Mouse (Mus musculus): ENCODE results near the gene Mlec. TPM values are rescaled to one million over a fixed set of nuclear protein-coding genes. Genes with fewer than 3 reads are reported as not detected.

Mlec gene
- 146 and 167 TPM in 2 replicates for total RNA-seq (2012; rRNA removed)
- polyA plus RNA-seq (2012; ENCODE audit: insufficient read depth in 1 of 2, insufficient read length in 2 of 2, low read depth in 1 of 2, low replicate concordance in 2 of 2, missing spikeins in 1 of 2): 100 to 1,000 TPM in 1 of 2 experiments, not detected in 1; 156 TPM

GRCm38 (mm10) chr5:115158040-115158983 lies at the start of gene Mlec:
TSS of gene Mlec (minus strand) at chr5:115158179.
- peak within 1 kb of the TSS; percentile 98 for H3K27ac ChIP-seq (ENCODE audit: control insufficient read depth, low read depth, low read length)
- no peaks in the 10 kb centered on the region for H3K9me3 ChIP-seq (replicated peaks; ENCODE audit: insufficient read depth, low read length)
- H3K4me3 ChIP-seq (ENCODE audit: control insufficient read depth in 1 of 2, insufficient read depth in 1 of 2, low read depth in 2 of 2, low read length in 2 of 2): peak within 1 kb of the TSS; percentile 85 to 87
- peaks cover 0 to 34% of the 10 kb centered on the region in 2 experiments; a peak in 3 of 4 replicates for H3K36me3 ChIP-seq (ENCODE audit: control insufficient read depth in 1 of 2, insufficient read depth in 2 of 2, low read length in 2 of 2)
- H3K27me3 ChIP-seq (ENCODE audit: control insufficient read depth in 1 of 2, insufficient read depth in 2 of 2, low read length in 2 of 2): no peaks in the 10 kb centered on the region
- peaks cover 7 to 38% of the 10 kb centered on the region in 2 experiments for H3K4me1 ChIP-seq (ENCODE audit: control insufficient read depth in 1 of 2, insufficient read depth in 2 of 2, low read length in 2 of 2)
- H3K79me2 ChIP-seq (ENCODE audit: control insufficient read depth, insufficient read depth, low read length, poor library complexity): peaks cover 52% of the 10 kb centered on the region
- peak within 1 kb of the TSS; percentile 98 for H3K9ac ChIP-seq (ENCODE audit: control insufficient read depth, low read depth, low read length, poor library complexity, severe bottlenecking)
- DNase-seq (ENCODE audit: low read depth, low spot score): peak; percentile 99
- TF ChIP-seq CHD2 (IDR thresholded peaks at IDR 0.05; ENCODE audit: low read length): no peak; the same call in 1 of the 2 replicates
- peak; percentile 88 for TF ChIP-seq HCFC1 (IDR thresholded peaks at IDR 0.05; ENCODE audit: low read depth, low read length)
- peak; percentile 95 for TF ChIP-seq ELF1 (IDR thresholded peaks at IDR 0.05; ENCODE audit: low read depth, low read length)
- TF ChIP-seq MYC (IDR thresholded peaks at IDR 0.05; ENCODE audit: low read depth, low read length): peak; percentile 83; the same call in 1 of the 2 replicates
- 0 out of 6 replicates have a peak, but pooled peaks of 1 of the 3 experiments have one; percentile 5 for TF ChIP-seq CTCF (IDR thresholded peaks at IDR 0.05 in 2 of 3, conservative IDR thresholded peaks at IDR 0.05 in 1 of 3; ENCODE audit: control insufficient read depth in 1 of 3, insufficient read depth in 1 of 3, low read depth in 2 of 3, low read length in 3 of 3, poor library complexity in 1 of 3, severe bottlenecking in 1 of 3)
- 0 out of 2 replicates have a peak, but pooled peaks have one; percentile 69 for TF ChIP-seq E2F4 (IDR thresholded peaks at IDR 0.05; ENCODE audit: borderline replicate concordance, low read depth, low read length)
- TF ChIP-seq MYB (IDR thresholded peaks at IDR 0.05; ENCODE audit: low read depth, low read length): peak; percentile 91
- peak; percentile 44; the same call in 1 of the 2 replicates for TF ChIP-seq USF1 (IDR thresholded peaks at IDR 0.05; ENCODE audit: low read depth, low read length)
- TF ChIP-seq CHD1 (IDR thresholded peaks at IDR 0.05; ENCODE audit: low read depth, low read length): peak; percentile 98
- peak; percentile 63 for TF ChIP-seq MAX (IDR thresholded peaks at IDR 0.05; ENCODE audit: low read length)
- no peak for TF ChIP-seq SMC3 (IDR thresholded peaks at IDR 0.05; ENCODE audit: low read depth, low read length)
- TF ChIP-seq EP300 (IDR thresholded peaks at IDR 0.05; ENCODE audit: low read depth in 1 of 2, low read length in 2 of 2): peak in 1 of 2 experiments; percentile 19; a peak in 2 of 4 replicates
- no peak for TF ChIP-seq TAL1 (IDR thresholded peaks at IDR 0.05; ENCODE audit: low read length)
- peak; percentile 40; the same call in 1 of the 2 replicates for TF ChIP-seq TCF12 (IDR thresholded peaks at IDR 0.05; ENCODE audit: low read depth, low read length)
- TF ChIP-seq ZNF384 (IDR thresholded peaks at IDR 0.05; ENCODE audit: low read depth, low read length): no peak
- no peak for TF ChIP-seq ZKSCAN1 (IDR thresholded peaks at IDR 0.05; ENCODE audit: low read depth, low read length)
- TF ChIP-seq POLR2AphosphoS2 (IDR thresholded peaks at IDR 0.05; ENCODE audit: low read length): peak; percentile 88
- no peak for TF ChIP-seq RCOR1 (IDR thresholded peaks at IDR 0.05; ENCODE audit: low read depth, low read length)
- peak; percentile 82 for TF ChIP-seq NELFE (IDR thresholded peaks at IDR 0.05; ENCODE audit: low read depth, low read length)
- TF ChIP-seq SIN3A (IDR thresholded peaks at IDR 0.05; ENCODE audit: low read length): peak; percentile 84
- TF ChIP-seq TBP (IDR thresholded peaks at IDR 0.05; ENCODE audit: low read depth, low read length): peak; percentile 59
- no peak for TF ChIP-seq GABPA (IDR thresholded peaks at IDR 0.05; ENCODE audit: low read depth, low read length)
- TF ChIP-seq BHLHE40 (IDR thresholded peaks at IDR 0.05; ENCODE audit: borderline replicate concordance, low read depth, low read length): no peak
- no peak for TF ChIP-seq ETS1 (IDR thresholded peaks at IDR 0.05; ENCODE audit: low read depth, low read length)
- no peak for TF ChIP-seq JUND (IDR thresholded peaks at IDR 0.05; ENCODE audit: low read depth, low read length)
- TF ChIP-seq MAZ (IDR thresholded peaks at IDR 0.05; ENCODE audit: low read depth, low read length): no peak; the same call in 1 of the 2 replicates
- peak; percentile 64 for TF ChIP-seq KAT2A (conservative IDR thresholded peaks at IDR 0.05; ENCODE audit: low read depth, low read length)
- no peak for TF ChIP-seq MAFK (IDR thresholded peaks at IDR 0.05; ENCODE audit: borderline replicate concordance, low read depth, low read length)
- peak; percentile 90 for TF ChIP-seq ZMIZ1 (IDR thresholded peaks at IDR 0.05; ENCODE audit: low read depth, low read length)
- peak; percentile 74; the same call in 1 of the 2 replicates for TF ChIP-seq MEF2A (IDR thresholded peaks at IDR 0.05; ENCODE audit: extremely low read depth, insufficient replicate concordance, low read depth, low read length, poor library complexity, severe bottlenecking)
- no peak for TF ChIP-seq ZC3H11A (IDR thresholded peaks at IDR 0.05; ENCODE audit: low read depth, low read length)
- TF ChIP-seq USF2 (IDR thresholded peaks at IDR 0.05; ENCODE audit: borderline replicate concordance in 1 of 2, insufficient read depth in 1 of 2, low read depth in 1 of 2, low read length in 2 of 2): no peak
- no peak for TF ChIP-seq RAD21 (IDR thresholded peaks at IDR 0.05; ENCODE audit: low read depth, low read length)
- TF ChIP-seq UBTF (IDR thresholded peaks at IDR 0.05; ENCODE audit: borderline replicate concordance, insufficient read depth, low read depth, low read length): peak; percentile 39; the same call in 1 of the 2 replicates
